Mouse (Mus musculus) kidney, adult 9 months (tissue): ENCODE results near the gene Med12l.

ENCODE experiments used
- DNase-seq: peaks from one replicate; pipeline ENCODE4 v3.0.0; 2022

Med12l gene

DNA sequence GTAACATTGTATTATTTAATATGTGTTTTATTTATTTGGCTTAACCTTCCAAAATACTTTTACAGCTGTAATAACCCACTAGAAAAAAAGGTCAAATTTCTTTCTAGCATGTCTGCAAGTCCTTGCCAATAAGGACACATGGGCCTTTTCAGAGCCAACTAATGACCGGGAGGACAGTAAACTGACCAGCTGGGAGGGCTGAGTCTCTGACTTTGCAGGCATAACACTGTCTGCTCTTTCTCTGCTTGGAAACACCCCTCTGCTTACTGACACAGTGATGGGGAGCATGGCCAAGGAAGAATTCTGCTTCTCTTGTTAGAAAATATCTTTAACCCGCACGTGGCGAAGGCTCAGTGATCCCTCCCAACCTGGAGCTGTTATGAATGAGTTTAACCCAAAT, 337.4 kb downstream of the Med12l start:
- peak; percentile 15 for DNase-seq

DNA sequence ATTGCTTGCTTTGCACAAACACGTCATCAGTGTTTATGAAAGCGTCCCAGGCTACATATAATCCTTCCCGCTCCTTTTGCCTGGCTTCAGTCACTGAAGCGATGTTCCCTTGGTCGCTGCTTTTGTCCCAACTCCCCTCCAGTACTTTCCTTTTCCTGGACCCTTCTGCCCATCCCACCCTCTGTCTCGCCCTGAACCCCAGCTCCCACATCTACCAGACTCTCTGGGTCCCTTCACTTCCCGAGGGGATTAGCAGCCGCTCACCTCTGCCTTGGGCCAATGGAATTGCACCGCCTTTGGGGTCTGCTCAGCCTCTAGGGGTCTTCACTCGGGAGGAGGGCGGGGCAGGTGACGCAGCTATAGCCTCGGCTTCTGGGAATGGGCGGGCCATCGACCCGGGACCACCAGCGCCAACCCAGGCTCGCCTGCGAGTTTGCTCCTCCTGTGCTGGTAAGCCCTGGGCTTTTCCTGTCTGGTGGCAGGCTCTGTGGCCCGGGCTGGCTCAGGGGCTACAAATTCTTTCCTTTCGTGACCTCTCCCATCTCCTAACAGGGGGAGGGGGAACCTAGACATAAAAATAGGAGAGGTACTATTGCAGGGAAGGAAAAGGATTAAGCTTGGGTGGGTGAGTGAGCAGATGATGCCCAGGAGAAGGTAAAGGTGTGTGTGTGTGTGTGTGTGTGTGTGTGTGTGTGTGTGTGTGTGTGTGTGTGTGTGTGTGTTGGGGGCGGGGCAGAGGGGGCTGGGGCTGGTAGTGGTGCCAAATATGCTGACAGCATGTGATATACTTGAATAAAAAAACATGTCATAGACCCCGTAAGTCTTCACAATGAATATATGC, 338.7 kb downstream of the Med12l start, which contains the start of gene Igsf10:
Igsf10 (minus strand) TSS at position 330 of the 841 bp plus-strand sequence.
- DNase-seq = no peak

DNA sequence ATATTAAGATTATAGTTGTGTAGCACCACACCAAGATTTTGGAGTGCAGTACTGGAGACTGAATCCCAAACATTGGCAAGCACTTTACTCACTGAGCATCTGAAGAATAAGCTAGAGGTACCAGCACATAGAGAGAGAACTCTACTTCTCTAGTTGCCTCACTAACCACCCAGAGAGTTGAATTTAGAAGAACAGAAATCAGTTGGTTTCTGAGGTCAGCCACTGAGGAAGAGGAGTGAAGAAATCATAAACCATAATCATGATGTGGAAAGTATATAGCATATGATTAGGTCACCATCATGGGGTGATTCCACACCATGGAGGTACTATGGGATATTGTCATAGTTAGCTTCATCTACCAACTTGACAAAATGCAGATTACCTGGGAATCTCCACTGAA, 346.1 kb downstream of the Med12l start:
- no peak for DNase-seq

- DNase-seq = no peak
Observed at GRCm38 (mm10) chr3:59354156-59354555, 348.5 kb downstream of the Med12l start.

- no peak for DNase-seq
Observed at GRCm38 (mm10) chr3:59360102-59360501, 354.5 kb downstream of the Med12l start.

DNA sequence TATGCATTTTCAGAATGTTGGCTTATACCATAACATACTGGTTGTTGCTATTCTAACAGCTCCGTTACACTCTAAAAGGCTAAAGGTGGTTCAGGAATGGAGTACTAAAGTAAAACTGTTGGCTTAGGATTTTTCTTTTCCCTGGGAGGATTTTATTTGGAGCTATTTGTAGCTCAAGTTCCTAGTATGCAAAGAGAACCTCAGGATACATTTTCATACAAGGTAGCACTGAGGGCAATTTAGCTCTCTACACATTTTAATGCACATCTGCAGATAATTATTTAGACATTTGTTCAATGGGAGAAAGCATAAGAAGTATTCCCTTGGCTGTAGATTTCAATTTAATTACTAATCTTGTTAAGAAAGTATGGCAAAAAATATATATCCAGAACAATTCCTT, 356.3 kb downstream of the Med12l start:
- no peak for DNase-seq
